Mouse (Mus musculus) spleen, adult 2 months (tissue): ENCODE results near the gene Rpap3.

ENCODE experiments used
- CTCF ChIP-seq: fragments of 200-500 bp; IDR thresholded peaks from 2 replicates; pipeline ENCODE4 v1.5.1; 2011; ENCODE audit warnings: mild to moderate bottlenecking, inconsistent platforms; ENCODE audit not compliant: insufficient read depth, insufficient read length, insufficient replicate concordance; ENCODE audit errors: extremely low read depth
- POLR2A ChIP-seq: fragments of 200-500 bp; IDR thresholded peaks from 2 replicates; pipeline ENCODE4 v1.6.1; 2011; ENCODE audit warnings: low read depth, low read length, inconsistent platforms

DNA sequence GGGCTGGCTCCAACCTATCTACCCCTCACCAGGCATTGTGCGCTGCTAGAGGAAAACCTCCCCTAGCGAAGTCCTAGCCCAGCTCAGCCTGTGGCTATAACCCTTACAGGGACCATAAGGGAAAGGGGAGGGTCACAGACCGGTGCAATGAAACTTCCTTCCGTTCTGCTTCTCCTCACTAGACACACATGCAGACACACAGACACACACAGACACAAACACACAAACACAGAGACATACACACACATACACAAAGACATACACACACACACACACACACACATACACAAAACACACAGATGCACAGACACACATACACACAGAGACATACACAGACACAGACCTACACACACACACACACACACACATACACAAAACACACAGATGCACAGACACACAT, 37.0 kb upstream of the Rpap3 start:
- TF ChIP-seq CTCF: no peak
- no peak for TF ChIP-seq POLR2A
